Mouse (Mus musculus): Measurements from ENCODE around the gene Nfix.

DNA sequence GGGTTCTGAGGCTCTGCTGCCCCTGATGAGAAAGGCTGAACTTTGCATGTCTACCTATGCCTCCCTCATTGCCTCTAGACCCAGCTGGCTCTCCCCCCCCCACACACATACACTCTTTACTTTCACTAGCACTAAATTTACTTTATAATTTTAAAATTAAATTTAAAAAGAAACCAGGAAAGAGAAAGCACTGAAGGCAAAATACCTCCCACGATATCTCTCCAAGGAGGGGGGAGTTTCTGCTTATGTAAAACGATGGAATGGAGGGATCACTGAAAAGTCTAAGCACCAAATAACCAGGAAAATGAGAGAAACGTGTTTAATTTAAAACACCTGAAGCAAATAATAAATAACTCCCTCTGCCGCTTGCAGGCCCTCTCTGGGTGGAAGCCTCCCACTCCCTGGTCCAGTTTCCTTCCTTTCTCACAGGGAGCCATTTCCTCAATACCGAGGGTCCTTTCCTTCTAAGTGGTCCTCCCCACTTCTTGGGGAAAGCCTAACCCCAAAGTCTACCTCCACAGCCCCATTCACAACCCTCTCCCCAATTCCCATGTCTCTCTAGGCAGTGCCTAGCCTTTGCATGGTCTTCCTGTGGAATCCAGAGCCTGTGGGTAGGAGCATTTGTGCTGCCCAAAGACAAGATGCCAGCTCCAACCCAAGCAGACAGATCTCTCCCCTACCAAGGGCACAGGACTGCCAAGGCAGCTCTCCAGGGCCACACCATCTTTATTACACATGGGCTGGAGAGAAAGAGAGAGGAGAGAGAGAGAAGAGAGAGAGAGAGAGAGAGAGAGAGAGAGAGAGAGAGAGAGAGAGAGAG, 18.2 kb downstream of the Nfix start:
- TF ChIP-seq CTCF (IDR thresholded peaks at IDR 0.05) (no peak), POLR2A (IDR thresholded peaks at IDR 0.05; ENCODE audit: insufficient read depth, low read depth, low read length) (no peak), EP300 (IDR thresholded peaks at IDR 0.05; ENCODE audit: insufficient read depth, low read depth, low read length) (no peak)

All from heart, adult 2 months (tissue).